Mouse (Mus musculus): ENCODE data around the gene Lhfp. TPM values are rescaled to one million over a fixed set of nuclear protein-coding genes. Genes with fewer than 3 reads are reported as not detected.

The Lhfp gene
- polyA plus RNA-seq, 2 experiments, result 2.6 to 2.7 TPM

GRCm38 (mm10) chr3:53201670-53202069 lies 160.3 kb downstream of the Lhfp start:
- no peak overlapping the region for H3K27ac ChIP-seq
- no peak for ATAC-seq (ENCODE audit: insufficient read depth)
- TF ChIP-seq EP300 (IDR thresholded peaks at IDR 0.05; ENCODE audit: low read depth) (no peak), CTCF (IDR thresholded peaks at IDR 0.05; ENCODE audit: low read depth) (no peak)
- WGBS (ENCODE audit: insufficient replicate concordance), result 60% methylated on average over 10 of the region's 10 CpGs
- H3K4me3 ChIP-seq (ENCODE audit: insufficient read depth in 1 of 2, low read depth in 2 of 2, low read length in 2 of 2), result no peak overlapping the region
- H3K9me3 ChIP-seq (ENCODE audit: control insufficient read depth, low read length), result no peaks in the 10 kb centered on the region
- no peak for DNase-seq (ENCODE audit: low read depth in 3 of 3, low spot score in 3 of 3)
- H3K36me3 ChIP-seq (replicated peaks; ENCODE audit: control insufficient read depth, insufficient read depth, low read depth), result no peaks in the 10 kb centered on the region
- no peak overlapping the region for H3K9ac ChIP-seq (replicated peaks)
- no peak overlapping the region for H3K4me2 ChIP-seq (ENCODE audit: low read depth)
- H3K4me1 ChIP-seq (replicated peaks; ENCODE audit: control insufficient read depth in 2 of 2, insufficient read depth in 2 of 2, low read length in 1 of 2), result no peaks in the 10 kb centered on the region
- H3K27me3 ChIP-seq (ENCODE audit: control insufficient read depth, insufficient read depth, low read length), result no peaks in the 10 kb centered on the region

- 63% methylated on average over 6 of the region's 6 CpGs for WGBS (ENCODE audit: insufficient replicate concordance)
- no peaks in the 10 kb centered on the region for H3K9me3 ChIP-seq (ENCODE audit: control insufficient read depth, low read length)
- no peak for ATAC-seq (ENCODE audit: insufficient read depth)
Observed at GRCm38 (mm10) chr3:53202184-53202583, 160.9 kb downstream of the Lhfp start.

GRCm38 (mm10) chr3:53202698-53203097 lies 161.4 kb downstream of the Lhfp start:
- ATAC-seq (ENCODE audit: insufficient read depth) (no peak), DNase-seq (ENCODE audit: low read depth in 3 of 3, low spot score in 3 of 3) (no peak)
- Histone ChIP-seq H3K4me3 (ENCODE audit: insufficient read depth in 1 of 2, low read depth in 2 of 2, low read length in 2 of 2) (no peak overlapping the region), H3K4me2 (ENCODE audit: low read depth) (no peak overlapping the region), H3K4me1 (replicated peaks; ENCODE audit: control insufficient read depth in 2 of 2, insufficient read depth in 2 of 2, low read length in 1 of 2) (no peaks in the 10 kb centered on the region), H3K27me3 (ENCODE audit: control insufficient read depth, insufficient read depth, low read length) (no peaks in the 10 kb centered on the region), H3K9ac (replicated peaks) (no peak overlapping the region), H3K27ac (no peak overlapping the region), H3K9me3 (ENCODE audit: control insufficient read depth, low read length) (no peaks in the 10 kb centered on the region), H3K36me3 (replicated peaks; ENCODE audit: control insufficient read depth, insufficient read depth, low read depth) (no peaks in the 10 kb centered on the region)
- WGBS (ENCODE audit: insufficient replicate concordance), result 67% methylated on average over 3 of the region's 3 CpGs
- TF ChIP-seq CTCF (IDR thresholded peaks at IDR 0.05; ENCODE audit: low read depth) (no peak), EP300 (IDR thresholded peaks at IDR 0.05; ENCODE audit: low read depth) (no peak)

More at GRCm38 (mm10) chr3:53202184-53202583, 160.9 kb downstream of the Lhfp start:
- Histone ChIP-seq H3K36me3 (replicated peaks; ENCODE audit: control insufficient read depth, insufficient read depth, low read depth) (no peaks in the 10 kb centered on the region), H3K4me1 (replicated peaks; ENCODE audit: control insufficient read depth in 2 of 2, insufficient read depth in 2 of 2, low read length in 1 of 2) (no peaks in the 10 kb centered on the region), H3K9ac (replicated peaks) (no peak overlapping the region), H3K4me2 (ENCODE audit: low read depth) (no peak overlapping the region), H3K27ac (no peak overlapping the region), H3K4me3 (ENCODE audit: insufficient read depth in 1 of 2, low read depth in 2 of 2, low read length in 2 of 2) (no peak overlapping the region), H3K27me3 (ENCODE audit: control insufficient read depth, insufficient read depth, low read length) (no peaks in the 10 kb centered on the region)
- TF ChIP-seq EP300 (IDR thresholded peaks at IDR 0.05; ENCODE audit: low read depth) (no peak), CTCF (IDR thresholded peaks at IDR 0.05; ENCODE audit: low read depth) (no peak)
- no peak for DNase-seq (ENCODE audit: low read depth in 3 of 3, low spot score in 3 of 3)

DNA sequence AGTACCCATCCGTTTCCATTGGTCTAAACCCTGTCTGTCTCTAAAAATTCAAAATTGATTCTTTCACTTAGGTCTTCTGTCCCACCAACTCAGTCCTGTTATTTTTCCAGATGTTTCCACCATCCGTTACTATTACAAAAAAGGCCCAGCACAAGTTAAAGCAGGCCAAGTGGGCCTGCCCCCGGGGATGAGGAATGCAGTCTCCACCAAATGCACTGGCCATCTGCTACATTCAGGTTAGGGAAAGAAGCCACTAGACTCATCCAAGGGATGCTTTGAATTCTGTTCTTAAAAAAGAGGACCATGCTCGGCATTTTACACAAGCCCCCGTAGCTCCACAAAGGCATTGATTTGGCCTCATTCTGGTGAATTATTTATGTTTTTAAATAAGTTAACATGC lies 162.3 kb downstream of the Lhfp start:
- ATAC-seq (ENCODE audit: insufficient read depth), result no peak

DNA sequence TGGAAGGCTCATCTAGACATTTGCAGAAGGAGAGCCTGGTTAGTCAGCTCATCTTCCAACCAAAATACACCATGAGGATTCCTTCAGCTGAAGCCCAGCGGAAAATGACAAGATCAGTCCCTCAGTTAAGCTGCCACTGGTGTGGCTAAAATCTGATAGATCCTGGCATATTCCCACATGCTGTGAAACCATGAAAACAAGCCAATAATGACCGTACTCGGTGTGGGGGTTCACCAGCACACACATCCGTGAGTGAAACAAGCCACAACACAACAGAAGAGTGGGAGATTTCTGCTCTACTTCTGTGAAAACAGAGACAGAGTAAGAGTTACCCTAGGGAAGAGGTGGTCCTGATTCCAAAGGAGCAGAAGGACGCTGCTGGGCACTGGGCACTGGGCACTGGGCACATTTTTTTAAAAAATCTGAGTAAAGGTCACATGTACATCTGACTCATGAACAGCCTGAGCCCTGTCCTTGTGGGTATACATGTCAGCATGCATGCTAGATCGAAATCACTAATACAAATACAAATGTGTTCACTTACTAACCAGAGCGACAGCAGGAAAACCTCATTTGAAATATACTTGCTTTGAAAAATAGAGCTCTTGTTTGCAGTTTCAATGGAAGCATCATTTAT lies 163.1 kb downstream of the Lhfp start:
- Histone ChIP-seq H3K4me3 (ENCODE audit: insufficient read depth in 1 of 2, low read depth in 2 of 2, low read length in 2 of 2) (no peak overlapping the region), H3K9me3 (ENCODE audit: control insufficient read depth, low read length) (no peaks in the 10 kb centered on the region), H3K27me3 (ENCODE audit: control insufficient read depth, insufficient read depth, low read length) (no peaks in the 10 kb centered on the region), H3K9ac (replicated peaks) (no peak overlapping the region), H3K27ac (no peak overlapping the region), H3K4me1 (replicated peaks; ENCODE audit: control insufficient read depth in 2 of 2, insufficient read depth in 2 of 2, low read length in 1 of 2) (no peaks in the 10 kb centered on the region), H3K36me3 (replicated peaks; ENCODE audit: control insufficient read depth, insufficient read depth, low read depth) (no peaks in the 10 kb centered on the region), H3K4me2 (ENCODE audit: low read depth) (no peak overlapping the region)
- no peak for DNase-seq (ENCODE audit: low read depth in 3 of 3, low spot score in 3 of 3)
- 60% methylated on average over 7 of the region's 7 CpGs for WGBS (ENCODE audit: insufficient replicate concordance)
- ATAC-seq (ENCODE audit: insufficient read depth), result no peak
- no peak for TF ChIP-seq EP300 (IDR thresholded peaks at IDR 0.05; ENCODE audit: low read depth)
- TF ChIP-seq CTCF (IDR thresholded peaks at IDR 0.05; ENCODE audit: low read depth), result no peak

More for the DNA sequence above, 162.3 kb downstream of the Lhfp start:
- Histone ChIP-seq H3K27ac (no peak overlapping the region), H3K4me2 (ENCODE audit: low read depth) (no peak overlapping the region), H3K36me3 (replicated peaks; ENCODE audit: control insufficient read depth, insufficient read depth, low read depth) (no peaks in the 10 kb centered on the region), H3K9ac (replicated peaks) (no peak overlapping the region), H3K27me3 (ENCODE audit: control insufficient read depth, insufficient read depth, low read length) (no peaks in the 10 kb centered on the region), H3K4me3 (ENCODE audit: insufficient read depth in 1 of 2, low read depth in 2 of 2, low read length in 2 of 2) (no peak overlapping the region), H3K4me1 (replicated peaks; ENCODE audit: control insufficient read depth in 2 of 2, insufficient read depth in 2 of 2, low read length in 1 of 2) (no peaks in the 10 kb centered on the region), H3K9me3 (ENCODE audit: control insufficient read depth, low read length) (no peaks in the 10 kb centered on the region)
- no peak for DNase-seq (ENCODE audit: low read depth in 3 of 3, low spot score in 3 of 3)
- TF ChIP-seq CTCF (IDR thresholded peaks at IDR 0.05; ENCODE audit: low read depth), result no peak
- TF ChIP-seq EP300 (IDR thresholded peaks at IDR 0.05; ENCODE audit: low read depth), result no peak
- 67% methylated on average over 5 of the region's 5 CpGs for WGBS (ENCODE audit: insufficient replicate concordance)
